Mouse (Mus musculus): ENCODE data around the gene Pld2. TPM values are rescaled to one million over a fixed set of nuclear protein-coding genes. Genes with fewer than 3 reads are reported as not detected.
"Not testable (repeated sequence)": the region's sequence is repeated elsewhere in the genome, so short reads cannot be mapped to it uniquely, and the experiment has no call there.

Pld2 gene
- polyA plus RNA-seq, 1 experiment from 2014 or later = 13.8 TPM

- no peak for TF ChIP-seq CTCF (IDR thresholded peaks at IDR 0.05)
- no peak for DNase-seq (ENCODE audit: low read depth, low spot score)
- ChIA-PET CTCF (no interaction called here), POLR2A (no interaction called here)
- in situ Hi-C loops (cut with MboI; ENCODE audit: low pct_unique_long_range_greater_than_20kb) = no loop called here
- H3K27me3 ChIP-seq = no peaks in the 10 kb centered on the region
- no peak for ATAC-seq
Observed at GRCm38 (mm10) chr11:70551526-70551925, 11.7 kb downstream of the Pld2 start.

- ATAC-seq (no peak), DNase-seq (ENCODE audit: low read depth, low spot score) (no peak)
- ChIA-PET CTCF (no interaction called here), POLR2A (no interaction called here)
- no peaks in the 10 kb centered on the region for H3K27me3 ChIP-seq
- in situ Hi-C loops (cut with MboI; ENCODE audit: low pct_unique_long_range_greater_than_20kb) = no loop called here
- TF ChIP-seq CTCF (IDR thresholded peaks at IDR 0.05) = no peak
Observed at GRCm38 (mm10) chr11:70553940-70554339, 14.1 kb downstream of the Pld2 start.

GRCm38 (mm10) chr11:70557545-70557944 lies 17.7 kb downstream of the Pld2 start:
- no peak for DNase-seq (ENCODE audit: low read depth, low spot score)
- ATAC-seq = no peak
- in situ Hi-C loops (cut with MboI; ENCODE audit: low pct_unique_long_range_greater_than_20kb) = no loop called here
- ChIA-PET POLR2A (no interaction called here), CTCF (no interaction called here)
- TF ChIP-seq CTCF (IDR thresholded peaks at IDR 0.05) = no peak
- H3K27me3 ChIP-seq = no peaks in the 10 kb centered on the region

GRCm38 (mm10) chr11:70561937-70562286 lies 22.0 kb downstream of the Pld2 start:
- in situ Hi-C loops (cut with MboI; ENCODE audit: low pct_unique_long_range_greater_than_20kb) = no loop called here
- H3K27me3 ChIP-seq = no peaks in the 10 kb centered on the region
- ChIA-PET CTCF (interaction anchor here (1.0 to 2.9 kb wide), 4 partner anchors 21 to 51 kb away, joined by 3 to 6 read pairs (median 4); partner anchors contain the start of gene Pld2), POLR2A (no interaction called here)
- peak; percentile 9 for ATAC-seq
- no peak for TF ChIP-seq CTCF (IDR thresholded peaks at IDR 0.05)
- no peak for DNase-seq (ENCODE audit: low read depth, low spot score)

GRCm38 (mm10) chr11:70562287-70562994 lies 22.6 kb downstream of the Pld2 start, which contains the start of gene Mink1:
Gene Mink1 (plus strand): TSS chr11:70562881.
- in situ Hi-C loops (cut with MboI; ENCODE audit: low pct_unique_long_range_greater_than_20kb) = no loop called here
- no peaks in the 10 kb centered on the region for H3K27me3 ChIP-seq
- ATAC-seq = peak; percentile 73
- TF ChIP-seq CTCF (IDR thresholded peaks at IDR 0.05) = no peak
- ChIA-PET POLR2A (no interaction called here), CTCF (interaction anchor here (1.0 to 2.9 kb wide), 4 partner anchors 22 to 51 kb away, joined by 3 to 6 read pairs (median 4); partner anchors contain the start of gene Pld2)
- DNase-seq (ENCODE audit: low read depth, low spot score) = peak; percentile 47

GRCm38 (mm10) chr11:70562995-70563469 lies 23.2 kb downstream of the Pld2 start:
- no peak for TF ChIP-seq CTCF (IDR thresholded peaks at IDR 0.05)
- H3K27me3 ChIP-seq = no peaks in the 10 kb centered on the region
- ChIA-PET POLR2A (interaction anchor here (0.7 kb wide), 3 partner anchors 36 to 179 kb away, joined by 3 read pairs; no protein-coding TSS in a partner anchor), CTCF (interaction anchor here (2.9 kb wide), 1 partner anchor 24 kb away, joined by 6 read pairs; no protein-coding TSS in a partner anchor)
- ATAC-seq = no peak
- in situ Hi-C loops (cut with MboI; ENCODE audit: low pct_unique_long_range_greater_than_20kb) = no loop called here
- DNase-seq (ENCODE audit: low read depth, low spot score) = no peak

GRCm38 (mm10) chr11:70563470-70564275 lies 23.8 kb downstream of the Pld2 start:
- TF ChIP-seq CTCF (IDR thresholded peaks at IDR 0.05) = no peak

GRCm38 (mm10) chr11:70564276-70564873 lies 24.5 kb downstream of the Pld2 start:
- ChIA-PET POLR2A (interaction anchor here (0.7 to 1.1 kb wide), 2 partner anchors 82 to 137 kb away, joined by 6 to 8 read pairs; partner anchors contain the start of gene Rnf167), CTCF (interaction anchor here (2.9 kb wide), 1 partner anchor 23 kb away, joined by 6 read pairs; no protein-coding TSS in a partner anchor)
- H3K27me3 ChIP-seq = no peaks in the 10 kb centered on the region
- in situ Hi-C loops (cut with MboI; ENCODE audit: low pct_unique_long_range_greater_than_20kb) = no loop called here
- DNase-seq (ENCODE audit: low read depth, low spot score) (no peak), ATAC-seq (no peak)
- TF ChIP-seq CTCF (IDR thresholded peaks at IDR 0.05) = no peak

More at GRCm38 (mm10) chr11:70563470-70564275, 23.8 kb downstream of the Pld2 start:
- ATAC-seq (no peak), DNase-seq (ENCODE audit: low read depth, low spot score) (no peak)
- no peaks in the 10 kb centered on the region for H3K27me3 ChIP-seq
- POLR2A ChIA-PET = interaction anchor here (0.7 kb wide), 4 partner anchors 35 to 180 kb away, joined by 3 to 8 read pairs (median 3); no protein-coding TSS in a partner anchor
- CTCF ChIA-PET = interaction anchor here (2.9 kb wide), 1 partner anchor 23 kb away, joined by 6 read pairs; no protein-coding TSS in a partner anchor
- in situ Hi-C loops (cut with MboI; ENCODE audit: low pct_unique_long_range_greater_than_20kb) = no loop called here

GRCm38 (mm10) chr11:70566586-70566985 lies 26.7 kb downstream of the Pld2 start:
- no peak for DNase-seq (ENCODE audit: low read depth, low spot score)
- TF ChIP-seq CTCF (IDR thresholded peaks at IDR 0.05) = no peak
- in situ Hi-C loops (cut with MboI; ENCODE audit: low pct_unique_long_range_greater_than_20kb) = no loop called here
- ChIA-PET POLR2A (no interaction called here), CTCF (interaction anchor here (1.3 to 1.6 kb wide), 2 partner anchors 12 to 26 kb away, joined by 3 read pairs; partner anchors contain the start of gene Pld2)
- no peak for ATAC-seq
- H3K27me3 ChIP-seq = no peaks in the 10 kb centered on the region

GRCm38 (mm10) chr11:70570614-70571013 lies 30.8 kb downstream of the Pld2 start:
- CTCF ChIA-PET; in situ Hi-C loops (cut with MboI; ENCODE audit: low pct_unique_long_range_greater_than_20kb); ATAC-seq; H3K27me3 ChIP-seq; DNase-seq (ENCODE audit: low read depth, low spot score): not testable (repeated sequence)
- POLR2A ChIA-PET = interaction anchor here (1.2 kb wide), 1 partner anchor 15 kb away, joined by 3 read pairs; no protein-coding TSS in a partner anchor

All from Patski (cell line).